ENCODE assay signal across 1 mouse cellular context in genomic region chr19:7341512-7342397, GRCm38 (mm10).
TF ChIP-seq lines count a peak whose summit lies in the region.

TSS of gene Mark2 (minus strand) at chr19:7341860.

TF ChIP-seq in CH12.LX, 34 proteins besides CTCF, POLR2A, EP300 and RAD21 (continued from another document):
- TF ChIP-seq POLR2AphosphoS2 (IDR thresholded peaks at IDR 0.05; ENCODE audit: low read depth, low read length) = no peak
- TF ChIP-seq NRF1 (IDR thresholded peaks at IDR 0.05; ENCODE audit: low read depth, low read length) = peak; percentile 12; the same call in 1 of the 2 replicates
- TF ChIP-seq MAFK (IDR thresholded peaks at IDR 0.05; ENCODE audit: insufficient replicate concordance, low read length) = 0 out of 2 replicates have a peak, but pooled peaks have one; percentile 7
- TF ChIP-seq ZNF384 (IDR thresholded peaks at IDR 0.05; ENCODE audit: low read depth, low read length) = no peak
- peak; percentile 12; the same call in 1 of the 2 replicates for TF ChIP-seq JUN (IDR thresholded peaks at IDR 0.05; ENCODE audit: insufficient read depth, low read depth, low read length)
- no peak for TF ChIP-seq USF2 (conservative IDR thresholded peaks at IDR 0.05; ENCODE audit: low read depth, low read length)
- TF ChIP-seq NELFE (IDR thresholded peaks at IDR 0.05; ENCODE audit: low read depth, low read length) = peak; percentile 15; the same call in 1 of the 2 replicates
